ENCODE assay signal across 12 mouse cellular contexts in the genomic region with DNA sequence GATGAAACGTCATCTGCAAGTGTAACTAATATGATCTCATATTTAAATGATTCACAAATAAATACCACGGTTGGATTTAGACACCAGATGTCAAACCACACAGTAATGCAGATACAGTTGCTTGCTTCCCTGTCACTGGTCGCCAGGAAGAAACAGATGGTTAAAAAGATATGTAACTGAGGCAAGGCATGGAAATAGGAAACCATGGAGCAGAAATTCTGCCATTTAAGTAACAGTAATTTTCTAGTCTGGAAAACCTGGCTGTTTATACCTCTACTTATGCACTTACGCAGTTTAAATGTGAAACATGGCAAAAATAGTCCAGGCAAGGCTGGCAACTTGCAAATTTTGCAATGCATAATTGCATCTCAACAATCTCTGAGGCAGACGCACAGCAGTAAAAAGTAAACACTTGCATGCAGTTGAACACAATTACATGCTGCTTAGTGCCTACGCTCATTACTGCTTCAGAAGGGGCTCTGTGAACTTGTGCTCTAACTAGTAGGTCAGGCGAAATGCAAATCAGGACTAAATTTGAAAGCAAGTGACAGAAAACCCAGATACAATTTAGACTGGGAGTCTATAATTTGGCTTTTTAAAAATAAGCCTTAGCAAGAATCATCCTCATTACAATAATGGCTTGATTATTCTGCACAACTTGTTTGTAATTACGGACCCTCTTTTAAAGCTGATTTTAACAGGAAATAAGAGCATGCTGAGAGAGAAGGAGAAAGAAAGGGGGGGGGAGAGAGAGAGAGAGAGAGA.
A peak's percentile ranks its signal among the peaks of the same experiment; 100 is the strongest.
DNase-seq lines count a peak whose midpoint lies in the region; ATAC-seq and TF ChIP-seq lines count a peak whose summit lies in the region.
"Had no signal": no experiment of that assay in that cellular context is flagged by ENCODE, and none has a peak within 500 bp of the region (broad histone marks: within the 10 kb centered on the region; RNA-seq: fewer than 3 reads in every experiment).

No protein-coding gene starts in this region.

- ATAC-seq in midbrain, embryonic 12.5 days (ENCODE audit: low FRiP score, low read depth), result peak; percentile 43; the same call in 1 of the 2 replicates
- ATAC-seq in midbrain, postnatal 0 days (ENCODE audit: low FRiP score), result no peak
- ATAC-seq in forebrain, embryonic 13.5 days, result peak; percentile 93

- no peak for TF ChIP-seq CTCF in midbrain, postnatal 0 days (IDR thresholded peaks at IDR 0.05)
- no peak for TF ChIP-seq CTCF in kidney, adult 2 months (conservative IDR thresholded peaks at IDR 0.05; ENCODE audit: insufficient read depth, insufficient read length, low read depth, low read length)

- TF ChIP-seq POLR2A in kidney, adult 2 months (IDR thresholded peaks at IDR 0.05; ENCODE audit: low read depth, low read length), result no peak

- H3K4me1 ChIP-seq in midbrain, embryonic 12.5 days, result peaks cover 15% of the 10 kb centered on the region
- no peaks in the 10 kb centered on the region for H3K4me1 ChIP-seq in midbrain, postnatal 0 days (ENCODE audit: insufficient read depth, low read length)
- peaks cover 18% of the 10 kb centered on the region for H3K4me1 ChIP-seq in forebrain, embryonic 13.5 days
- H3K4me1 ChIP-seq in kidney, adult 2 months (ENCODE audit: control insufficient read depth, insufficient read depth, low read length), result no peaks in the 10 kb centered on the region
- H3K4me1 ChIP-seq: heart, embryonic 12.5 days; hindbrain, embryonic 15.5 days had no signal

- no peak overlapping the region for H3K9ac ChIP-seq in midbrain, embryonic 12.5 days (replicated peaks)
- no peak overlapping the region for H3K9ac ChIP-seq in midbrain, postnatal 0 days (replicated peaks; ENCODE audit: low read length, poor library complexity, severe bottlenecking)
- H3K9ac ChIP-seq in forebrain, embryonic 13.5 days, result no peak overlapping the region
- H3K9ac ChIP-seq: heart, embryonic 12.5 days; hindbrain, embryonic 15.5 days had no signal

- no peaks in the 10 kb centered on the region for H3K36me3 ChIP-seq in midbrain, embryonic 12.5 days
- H3K36me3 ChIP-seq in midbrain, postnatal 0 days (ENCODE audit: insufficient read depth, low read length), result no peaks in the 10 kb centered on the region
- no peaks in the 10 kb centered on the region for H3K36me3 ChIP-seq in forebrain, embryonic 13.5 days (ENCODE audit: poor library complexity, severe bottlenecking)
- H3K36me3 ChIP-seq in kidney, adult 2 months (ENCODE audit: control insufficient read depth, insufficient read depth, low read length), result no peaks in the 10 kb centered on the region
- H3K36me3 ChIP-seq: heart, embryonic 12.5 days; hindbrain, embryonic 15.5 days had no signal

- no peak overlapping the region; the same call in 1 of the 2 replicates for H3K27ac ChIP-seq in midbrain, embryonic 12.5 days (replicated peaks)
- no peak overlapping the region for H3K27ac ChIP-seq in midbrain, postnatal 0 days (ENCODE audit: low read depth, low read length)
- peak overlapping the region; percentile 76 for H3K27ac ChIP-seq in forebrain, embryonic 13.5 days
- H3K27ac ChIP-seq in kidney, adult 2 months (ENCODE audit: insufficient read depth, low read depth, low read length), result no peak overlapping the region
- H3K27ac ChIP-seq: gastrocnemius, adult 2 months; hindbrain, embryonic 15.5 days had no signal

- no peak overlapping the region for H3K4me2 ChIP-seq in midbrain, embryonic 12.5 days (replicated peaks)
- H3K4me2 ChIP-seq in midbrain, postnatal 0 days (ENCODE audit: low read depth, low read length, poor library complexity, severe bottlenecking), result no peak overlapping the region
- peak overlapping the region; percentile 29; the same call in 1 of the 2 replicates for H3K4me2 ChIP-seq in forebrain, embryonic 13.5 days
- H3K4me2 ChIP-seq: heart, embryonic 12.5 days; hindbrain, embryonic 15.5 days had no signal

- no peak overlapping the region for H3K4me3 ChIP-seq in midbrain, embryonic 12.5 days
- H3K4me3 ChIP-seq in midbrain, postnatal 0 days (ENCODE audit: low read depth, low read length), result no peak overlapping the region
- no peak overlapping the region for H3K4me3 ChIP-seq in forebrain, embryonic 13.5 days
- no peak overlapping the region for H3K4me3 ChIP-seq in kidney, adult 2 months (ENCODE audit: insufficient read depth, low read depth, low read length)
- H3K4me3 ChIP-seq: gastrocnemius, adult 2 months; heart, embryonic 12.5 days; hindbrain, embryonic 15.5 days had no signal

- H3K9me3 ChIP-seq in midbrain, embryonic 12.5 days, result no peaks in the 10 kb centered on the region
- no peaks in the 10 kb centered on the region for H3K9me3 ChIP-seq in midbrain, postnatal 0 days (ENCODE audit: low read length)
- H3K9me3 ChIP-seq in forebrain, embryonic 13.5 days (replicated peaks), result no peaks in the 10 kb centered on the region
- H3K9me3 ChIP-seq: heart, embryonic 12.5 days; hindbrain, embryonic 15.5 days had no signal

- no peak for DNase-seq in midbrain, postnatal 0 days (ENCODE audit: low spot score)
- DNase-seq in left cerebral cortex, postnatal 36 days (ENCODE audit: low spot score in 2 of 2), result peak; percentile 20 to 35
- peak; percentile 10 for DNase-seq in right cerebral cortex, postnatal 4 days
- no peak for DNase-seq in kidney, adult 2 months
- no peak for DNase-seq in gastrocnemius, postnatal 36 days
- DNase-seq: adrenal gland, postnatal 10 days; gastrocnemius, adult 2 months; spleen, adult 18-20 months had no signal

- WGBS in midbrain, embryonic 12.5 days, result 63% methylated on average over 8 of the region's 8 CpGs
- WGBS in midbrain, postnatal 0 days, result 45% methylated on average over 8 of the region's 8 CpGs
- 20% methylated on average over 8 of the region's 8 CpGs for WGBS in forebrain, embryonic 13.5 days
- 70% methylated on average over 8 of the region's 8 CpGs for WGBS in kidney, adult 2 months

- H3K27me3 ChIP-seq in midbrain, embryonic 12.5 days, result no peaks in the 10 kb centered on the region
- H3K27me3 ChIP-seq in midbrain, postnatal 0 days (ENCODE audit: insufficient read depth, low read length), result no peaks in the 10 kb centered on the region
- no peaks in the 10 kb centered on the region for H3K27me3 ChIP-seq in forebrain, embryonic 13.5 days
- no peaks in the 10 kb centered on the region; the same call in 1 of the 2 replicates for H3K27me3 ChIP-seq in kidney, adult 2 months (replicated peaks; ENCODE audit: control insufficient read depth, insufficient read depth, low read length)
- H3K27me3 ChIP-seq: heart, embryonic 12.5 days; hindbrain, embryonic 15.5 days had no signal

- intact Hi-C loops in left cerebral cortex, postnatal 36 days (cut with DNase I), result no loop called here
- intact Hi-C loops in gastrocnemius, postnatal 36 days (cut with DNase I), result no loop called here

Comparison
In these comparisons a context has a peak if more than half of its experiments do, and no peak if none do; other contexts are left out.
1. DNase-seq: peak in left cerebral cortex, postnatal 36 days (2 of 2) and right cerebral cortex, postnatal 4 days (single experiment); none in midbrain, postnatal 0 days (single experiment), kidney, adult 2 months (single experiment) and gastrocnemius, postnatal 36 days (0 of 2).